Mouse (Mus musculus) myocyte (in vitro differentiated cells): ENCODE data around the gene Mrpl34.

Source experiments
- MAX ChIP-seq: IDR thresholded peaks from one replicate; pipeline ENCODE4 v1.6.1; 2011; ENCODE audit warnings: low read depth, mild to moderate bottlenecking, control low read depth
- MYOG ChIP-seq, 3 experiments: IDR thresholded peaks; one replicate each; pipeline ENCODE4 v1.6.1; 2011; ENCODE audit warnings: control low read depth in 2 of 3, low read depth in 2 of 3, mild to moderate bottlenecking in 2 of 3; ENCODE audit not compliant: insufficient read length in 2 of 3, control insufficient read depth in 1 of 3, insufficient read depth in 1 of 3
- POLR2A ChIP-seq: IDR thresholded peaks from one replicate; pipeline ENCODE4 v1.6.1; 2011; ENCODE audit warnings: low read depth, mild to moderate bottlenecking, control low read depth, moderate library complexity; ENCODE audit not compliant: insufficient read length
- TCF12 ChIP-seq: IDR thresholded peaks from one replicate; pipeline ENCODE4 v1.6.1; 2011; ENCODE audit warnings: mild to moderate bottlenecking, control low read depth; ENCODE audit not compliant: poor library complexity, insufficient read depth, severe bottlenecking
- USF1 ChIP-seq: IDR thresholded peaks from one replicate; pipeline ENCODE4 v1.6.1; 2011; ENCODE audit warnings: low read depth, mild to moderate bottlenecking, control low read depth, moderate library complexity

- TF ChIP-seq TCF12 (no peak), MYOG (IDR thresholded peaks at IDR 0.05; ENCODE audit: control insufficient read depth in 1 of 3, insufficient read depth in 1 of 3, insufficient read length in 2 of 3, low read depth in 2 of 3) (no peak), MAX (no peak), POLR2A (peak; percentile 61), USF1 (no peak)
Measured at GRCm38 (mm10) chr8:71488454-71488853, 23.7 kb downstream of the Mrpl34 start.
